20 mouse cellular contexts compared by ENCODE assay signal in genomic region chr16:48868663-48869062, GRCm38 (mm10). TPM values are rescaled to one million over a fixed set of nuclear protein-coding genes. Genes with fewer than 3 reads are reported as not detected.
"Had no signal": no experiment of that assay in that cellular context is flagged by ENCODE, and none has a peak within 500 bp of the region (broad histone marks: within the 10 kb centered on the region; RNA-seq: fewer than 3 reads in every experiment).

No protein-coding gene starts in this region.

- DNase-seq: kidney, adult 8-10 months; kidney, postnatal 10 days; kidney, postnatal 4 days; liver, embryonic 13.5 days; lung, adult 18-20 months; lung, postnatal 36 days; thymus, adult 2 months; thymus, postnatal 36 days had no signal

- H3K4me1 ChIP-seq: limb, embryonic 15.5 days; megakaryocyte, embryonic 14.5 days; midbrain, embryonic 12.5 days had no signal

- H3K27ac ChIP-seq: layer of hippocampus, adult 2 months; limb, embryonic 15.5 days; liver, embryonic 13.5 days; midbrain, embryonic 12.5 days had no signal

- ATAC-seq: intestine, postnatal 0 days; midbrain, embryonic 16.5 days had no signal

- H3K36me3 ChIP-seq: limb, embryonic 15.5 days; liver, embryonic 13.5 days; midbrain, embryonic 12.5 days had no signal

- H3K27me3 ChIP-seq: limb, embryonic 15.5 days; liver, embryonic 13.5 days; megakaryocyte, embryonic 14.5 days; midbrain, embryonic 12.5 days had no signal

- H3K4me2 ChIP-seq: limb, embryonic 15.5 days; liver, embryonic 13.5 days; midbrain, embryonic 12.5 days had no signal

- H3K9me3 ChIP-seq: limb, embryonic 15.5 days; liver, embryonic 13.5 days; megakaryocyte, embryonic 14.5 days; midbrain, embryonic 12.5 days had no signal

- H3K4me3 ChIP-seq: layer of hippocampus, adult 2 months; limb, embryonic 15.5 days; liver, embryonic 13.5 days; megakaryocyte, embryonic 14.5 days; midbrain, embryonic 12.5 days had no signal

- H3K9ac ChIP-seq: limb, embryonic 15.5 days; liver, embryonic 13.5 days; midbrain, embryonic 12.5 days had no signal

RNA-seq across cellular contexts. Expression of gene Retnlg, which starts 3.8 kb away (rescaled TPM):
- total RNA-seq: layer of hippocampus, adult 2 months; layer of hippocampus, postnatal 10 days; left cerebral cortex, adult 18-20 months; left cerebral cortex, postnatal 14 days had no signal
- polyA plus RNA-seq: limb, embryonic 11.5 days; midbrain, embryonic 12.5 days; midbrain, embryonic 16.5 days; neural tube, embryonic 14.5 days had no signal

RNA-seq across cellular contexts. Expression of gene Retnla, which starts 26.3 kb away (rescaled TPM):
- total RNA-seq: layer of hippocampus, adult 2 months; layer of hippocampus, postnatal 10 days; left cerebral cortex, adult 18-20 months had no signal
- polyA plus RNA-seq: intestine, postnatal 0 days; limb, embryonic 11.5 days; limb, embryonic 15.5 days; liver, embryonic 13.5 days; midbrain, embryonic 12.5 days; midbrain, embryonic 16.5 days; neural tube, embryonic 14.5 days had no signal

RNA-seq across cellular contexts. Expression of gene Retnlb, which starts 52.0 kb away (rescaled TPM):
- total RNA-seq: layer of hippocampus, adult 2 months; layer of hippocampus, postnatal 10 days; left cerebral cortex, adult 18-20 months; left cerebral cortex, postnatal 14 days had no signal
- polyA plus RNA-seq: limb, embryonic 11.5 days; limb, embryonic 15.5 days; liver, embryonic 13.5 days; midbrain, embryonic 12.5 days; midbrain, embryonic 16.5 days; neural tube, embryonic 14.5 days; stomach, embryonic 14.5 days had no signal
